Mouse (Mus musculus) ES-Bruce4 (cell line): ENCODE results near the gene Hpd.
"Not testable (repeated sequence)": the region's sequence is repeated elsewhere in the genome, so short reads cannot be mapped to it uniquely, and the experiment has no call there.

ENCODE experiments used
- CTCF ChIP-seq: IDR thresholded peaks from one replicate; pipeline ENCODE4 v1.8.1; 2011; ENCODE audit warnings: low read depth, low read length
- EP300 ChIP-seq: IDR thresholded peaks from 2 replicates; pipeline ENCODE4 v1.6.1; 2011; ENCODE audit warnings: low read depth, low read length; ENCODE audit not compliant: insufficient read depth
- POLR2A ChIP-seq: IDR thresholded peaks from one replicate; pipeline ENCODE4 v1.8.1; 2011; ENCODE audit warnings: low read length; ENCODE audit not compliant: insufficient read depth

DNA sequence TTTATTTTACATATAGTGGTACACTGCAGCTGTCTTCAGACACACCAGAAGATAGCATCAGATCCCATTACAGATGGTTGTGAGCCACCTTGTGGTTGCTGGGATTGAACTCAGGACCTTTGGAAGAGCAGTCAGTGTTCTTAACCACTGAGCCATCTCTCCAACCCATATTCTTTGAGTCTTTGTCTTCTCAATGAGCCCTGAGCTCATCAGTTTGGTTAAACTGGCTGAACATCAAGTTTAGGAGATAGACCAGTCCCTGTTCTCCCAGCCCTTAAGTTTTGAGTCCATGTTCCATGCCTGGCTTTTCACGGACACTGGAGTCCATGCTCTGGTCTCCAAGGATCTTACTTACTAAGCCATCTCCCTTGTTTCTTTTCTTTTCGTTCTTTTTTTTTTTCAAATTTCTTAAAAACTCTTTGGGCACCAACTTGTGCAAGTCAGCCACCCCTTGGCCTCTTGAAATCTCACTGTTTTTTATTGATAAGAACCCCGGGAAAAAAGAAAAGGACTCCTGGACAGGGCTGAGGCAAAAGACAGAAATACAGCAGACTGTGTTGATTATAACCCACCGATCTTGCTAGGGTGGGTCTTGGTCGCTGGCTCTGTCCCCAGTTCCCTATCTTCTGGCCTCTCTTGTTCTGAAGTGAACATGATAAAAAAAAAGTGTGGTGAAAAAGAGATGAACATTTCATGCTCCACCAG is 40.0 kb upstream of the Hpd start:
- TF ChIP-seq POLR2A, CTCF, EP300: not testable (repeated sequence)
